Mouse (Mus musculus) kidney, postnatal 0 days (tissue): Measurements from ENCODE around the gene Mpzl1. TPM values are rescaled to one million over a fixed set of nuclear protein-coding genes. Genes with fewer than 3 reads are reported as not detected.

ENCODE experiments used
- ATAC-seq: fragments of 200-750 bp; cut with Nextera tagmentation; replicated peaks from 2 replicates; pipeline ENCODE4 v1.8.0; 2017; ENCODE audit warnings: low read depth, moderate number of reproducible peaks, moderate TSS enrichment, moderate library complexity; ENCODE audit not compliant: low FRiP score
- DNase-seq: peaks from one replicate; pipeline ENCODE4 v3.0.0-alpha.2; 2016; ENCODE audit warnings: low spot score
- H3K27ac ChIP-seq: fragments of 300-500 bp; sonication (generic); 2 replicates; pipeline ENCODE4 v1.5.1; 2014; ENCODE audit warnings: mild to moderate bottlenecking
- H3K27me3 ChIP-seq: fragments of 300-500 bp; sonication (generic); 2 replicates; pipeline ENCODE4 v1.6.1; 2014; ENCODE audit warnings: low read length, mixed read lengths; ENCODE audit not compliant: insufficient read depth
- H3K36me3 ChIP-seq: fragments of 300-500 bp; sonication (generic); 2 replicates; pipeline ENCODE4 v1.6.1; 2014; ENCODE audit warnings: low read length, mixed read lengths; ENCODE audit not compliant: insufficient read depth
- H3K4me1 ChIP-seq: fragments of 300-500 bp; sonication (generic); replicated peaks from 2 replicates; pipeline ENCODE4 v1.6.1; 2014; ENCODE audit warnings: antibody characterized with exemption, low read length, mixed read lengths; ENCODE audit not compliant: insufficient read depth
- H3K4me2 ChIP-seq: fragments of 300-500 bp; sonication (generic); 2 replicates; pipeline ENCODE4 v1.6.1; 2014; ENCODE audit warnings: mild to moderate bottlenecking, low read length, moderate library complexity, mixed read lengths
- H3K4me3 ChIP-seq: fragments of 300-500 bp; sonication (generic); replicated peaks from 2 replicates; pipeline ENCODE4 v1.5.1; 2014; ENCODE audit warnings: low read depth, low read length
- H3K9ac ChIP-seq: fragments of 300-500 bp; sonication (generic); 2 replicates; pipeline ENCODE4 v1.6.1; 2014; ENCODE audit warnings: low read depth, low read length
- H3K9me3 ChIP-seq: fragments of 300-500 bp; sonication (generic); replicated peaks from 2 replicates; pipeline ENCODE4 v1.6.1; 2016; ENCODE audit warnings: low read length, inconsistent platforms, mixed read lengths
- CTCF ChIP-seq: IDR thresholded peaks from 2 replicates; pipeline ENCODE4 v1.5.1; 2016; ENCODE audit warnings: antibody characterized with exemption, low read depth, mild to moderate bottlenecking, moderate library complexity
- WGBS: fragments of 180-500 bp; shearing (Covaris S2); extraction: QIAGEN DNeasy Blood & Tissue Kit; methylation state at CpG from one replicate; pipeline ENCODE4 v1.1.7; 2014; 5-methylcytosine and 5-hydroxymethylcytosine counted together
- polyA plus RNA-seq: library from polyadenylated mRNA; unstranded; fragments of >200 nt; fragmentation: Nextera tagmentation; extraction: Ambion mirVana; gene quantifications from 2 replicates; pipeline ENCODE4 v1.2.1, GENCODE M21; 2015

Gene Mpzl1
- polyA plus RNA-seq, 1 experiment from 2014 or later, result 186 TPM

GRCm38 (mm10) chr1:165652507-165652906 lies 18.2 kb upstream of the Mpzl1 start:
- no peak for TF ChIP-seq CTCF
- Histone ChIP-seq H3K9me3 (no peaks in the 10 kb centered on the region), H3K4me3 (no peak overlapping the region), H3K4me1 (0 out of 2 replicates have a peak, but pooled peaks cover 3% of the 10 kb centered on the region), H3K27me3 (no peaks in the 10 kb centered on the region), H3K27ac (no peak overlapping the region), H3K36me3 (peaks cover 32% of the 10 kb centered on the region), H3K4me2 (no peak overlapping the region), H3K9ac (no peak overlapping the region)
- 69% methylated on average over 2 of the region's 2 CpGs for WGBS
- ATAC-seq (no peak), DNase-seq (no peak)

- H3K27me3 ChIP-seq, result no peaks in the 10 kb centered on the region
- H3K36me3 ChIP-seq, result peaks cover 29% of the 10 kb centered on the region
These were observed 16.8 kb upstream of the Mpzl1 start for GRCm38 (mm10) chr1:165651158-165651557.

GRCm38 (mm10) chr1:165645102-165645501 lies 10.8 kb upstream of the Mpzl1 start:
- no peaks in the 10 kb centered on the region for H3K4me1 ChIP-seq
- no peak overlapping the region for H3K27ac ChIP-seq
- H3K4me2 ChIP-seq, result no peak overlapping the region
- DNase-seq (no peak), ATAC-seq (no peak)
- TF ChIP-seq CTCF, result no peak
- 73% methylated on average over 4 of the region's 4 CpGs for WGBS
- H3K4me3 ChIP-seq, result no peak overlapping the region
- peaks cover 3% of the 10 kb centered on the region; the same call in 1 of the 2 replicates for H3K36me3 ChIP-seq
- H3K9me3 ChIP-seq, result no peaks in the 10 kb centered on the region
- H3K27me3 ChIP-seq, result no peaks in the 10 kb centered on the region
- no peak overlapping the region for H3K9ac ChIP-seq

More at GRCm38 (mm10) chr1:165651158-165651557, 16.8 kb upstream of the Mpzl1 start:
- DNase-seq (no peak), ATAC-seq (no peak)
- WGBS, result 65% methylated on average over 5 of the region's 5 CpGs
- no peaks in the 10 kb centered on the region for H3K9me3 ChIP-seq
- no peak overlapping the region for H3K9ac ChIP-seq
- H3K4me2 ChIP-seq, result no peak overlapping the region
- H3K4me1 ChIP-seq, result 0 out of 2 replicates have a peak, but pooled peaks cover 3% of the 10 kb centered on the region
- TF ChIP-seq CTCF, result no peak
- no peak overlapping the region for H3K4me3 ChIP-seq
- H3K27ac ChIP-seq, result no peak overlapping the region

GRCm38 (mm10) chr1:165643735-165644134 lies 9.4 kb upstream of the Mpzl1 start:
- Histone ChIP-seq H3K4me1 (no peaks in the 10 kb centered on the region), H3K27ac (no peak overlapping the region), H3K9ac (no peak overlapping the region), H3K36me3 (0 out of 2 replicates have a peak, but pooled peaks cover 3% of the 10 kb centered on the region), H3K4me2 (0 out of 2 replicates have a peak overlapping the region, but pooled peaks have one; percentile 82), H3K4me3 (no peak overlapping the region), H3K9me3 (no peaks in the 10 kb centered on the region), H3K27me3 (no peaks in the 10 kb centered on the region)
- DNase-seq, result no peak
- WGBS, result 57% methylated on average over 5 of the region's 5 CpGs
- ATAC-seq, result no peak
- TF ChIP-seq CTCF, result no peak

- WGBS, result under 1% methylated on average over 16 of the region's 16 CpGs
- Histone ChIP-seq H3K4me2 (peak overlapping the region; percentile 82), H3K27ac (peak overlapping the region; percentile 98), H3K9ac (peak overlapping the region; percentile 91), H3K36me3 (no peaks in the 10 kb centered on the region), H3K4me3 (peak overlapping the region; percentile 86), H3K4me1 (no peaks in the 10 kb centered on the region), H3K27me3 (no peaks in the 10 kb centered on the region), H3K9me3 (no peaks in the 10 kb centered on the region)
- peak; percentile 76 for ATAC-seq
- TF ChIP-seq CTCF, result no peak
- peak; percentile 91 for DNase-seq
These were observed 8.5 kb upstream of the Mpzl1 start for GRCm38 (mm10) chr1:165642780-165643311.

- Histone ChIP-seq H3K4me3 (peak overlapping the region; percentile 86), H3K36me3 (no peaks in the 10 kb centered on the region), H3K9me3 (no peaks in the 10 kb centered on the region), H3K4me1 (no peaks in the 10 kb centered on the region), H3K9ac (peak overlapping the region; percentile 91), H3K27ac (peak overlapping the region; percentile 98), H3K4me2 (peak overlapping the region; percentile 82), H3K27me3 (no peaks in the 10 kb centered on the region)
- peak; percentile 83 for ATAC-seq
- peak; percentile 84 for DNase-seq
- under 1% methylated on average over 75 of the region's 75 CpGs for whole genome bisulfite sequencing
- no peak for TF ChIP-seq CTCF
These were observed 7.7 kb upstream of the Mpzl1 start for GRCm38 (mm10) chr1:165641786-165642771.
